Mouse (Mus musculus) midbrain, embryonic 16.5 days (tissue): Measurements from ENCODE around the gene Srprb. TPM values are rescaled to one million over a fixed set of nuclear protein-coding genes. Genes with fewer than 3 reads are reported as not detected.

Experiments used
- ATAC-seq: fragments of 200-750 bp; cut with Nextera tagmentation; 2 replicates; pipeline ENCODE4 v1.8.0; 2017; ENCODE audit warnings: moderate TSS enrichment
- H3K27ac ChIP-seq: fragments of 300-500 bp; sonication (generic); 2 replicates; pipeline ENCODE4 v1.5.1; 2014; ENCODE audit warnings: mild to moderate bottlenecking, low read length, mixed read lengths
- H3K27me3 ChIP-seq: fragments of 300-500 bp; sonication (generic); 2 replicates; pipeline ENCODE4 v1.6.1; 2014; ENCODE audit warnings: low read depth, low read length, mixed read lengths; ENCODE audit not compliant: control insufficient read depth, insufficient read depth
- H3K36me3 ChIP-seq: fragments of 300-500 bp; sonication (generic); 2 replicates; pipeline ENCODE4 v1.6.1; 2014; ENCODE audit warnings: mild to moderate bottlenecking, low read length, moderate library complexity, mixed read lengths; ENCODE audit not compliant: control insufficient read depth, insufficient read depth
- H3K4me1 ChIP-seq: fragments of 300-500 bp; sonication (generic); 2 replicates; pipeline ENCODE4 v1.6.1; 2014; ENCODE audit warnings: mild to moderate bottlenecking, low read length, mixed read lengths; ENCODE audit not compliant: control insufficient read depth, insufficient read depth
- H3K4me2 ChIP-seq: fragments of 300-500 bp; sonication (generic); 2 replicates; pipeline ENCODE4 v1.6.1; 2014; ENCODE audit warnings: mild to moderate bottlenecking, low read length, mixed read lengths
- H3K4me3 ChIP-seq: fragments of 300-500 bp; sonication (generic); 2 replicates; pipeline ENCODE4 v1.5.1; 2014; ENCODE audit warnings: low read depth, mild to moderate bottlenecking, low read length, moderate library complexity, mixed read lengths
- H3K9ac ChIP-seq: fragments of 300-500 bp; sonication (generic); 2 replicates; pipeline ENCODE4 v1.6.1; 2014; ENCODE audit warnings: low read depth, low read length, mixed read lengths
- H3K9me3 ChIP-seq: fragments of 300-500 bp; sonication (generic); replicated peaks from 2 replicates; pipeline ENCODE4 v1.6.1; 2014; ENCODE audit warnings: mild to moderate bottlenecking, low read length, mixed read lengths; ENCODE audit not compliant: control insufficient read depth, poor library complexity, severe bottlenecking
- WGBS: fragments of 180-500 bp; shearing (Covaris S2); extraction: QIAGEN DNeasy Blood & Tissue Kit; methylation state at CpG from one replicate; pipeline ENCODE4 v1.1.7; 2014; 5-methylcytosine and 5-hydroxymethylcytosine counted together
- polyA plus RNA-seq: library from polyadenylated mRNA; unstranded; fragments of >200 nt; fragmentation: Nextera tagmentation; extraction: Ambion mirVana; gene quantifications from 2 replicates; pipeline ENCODE4 v1.2.1, GENCODE M21; 2015

Gene Srprb
- polyA plus RNA-seq, 1 experiment from 2014 or later: 60.7 TPM

GRCm38 (mm10) chr9:103232232-103233005 is 30.5 kb upstream of the Srprb start:
- peaks cover 3% of the 10 kb centered on the region; the same call in 1 of the 2 replicates for H3K4me1 ChIP-seq
- H3K27me3 ChIP-seq: no peaks in the 10 kb centered on the region
- no peak for ATAC-seq
- H3K9me3 ChIP-seq: no peaks in the 10 kb centered on the region
- H3K9ac ChIP-seq: no peak overlapping the region
- no peaks in the 10 kb centered on the region for H3K36me3 ChIP-seq
- no peak overlapping the region for H3K27ac ChIP-seq
- H3K4me3 ChIP-seq: no peak overlapping the region
- 86% methylated on average over 7 of the region's 7 CpGs for WGBS
- H3K4me2 ChIP-seq: no peak overlapping the region

- peak within 1 kb of the TSS; percentile 12; the same call in 1 of the 2 replicates for H3K4me3 ChIP-seq
- H3K9me3 ChIP-seq: no peaks in the 10 kb centered on the region
- H3K9ac ChIP-seq: peak within 1 kb of the TSS; percentile 30; the same call in 1 of the 2 replicates
- no peaks in the 10 kb centered on the region for H3K36me3 ChIP-seq
- ATAC-seq: peak; percentile 48
- H3K27ac ChIP-seq: peak within 1 kb of the TSS; percentile 28
- H3K27me3 ChIP-seq: no peaks in the 10 kb centered on the region
- H3K4me1 ChIP-seq: peaks cover 3% of the 10 kb centered on the region; the same call in 1 of the 2 replicates
- H3K4me2 ChIP-seq: peak within 1 kb of the TSS; percentile 35
- WGBS: 55% methylated on average over 29 of the region's 29 CpGs
These were observed 28.4 kb upstream of the Srprb start, which contains the start of the genes Gm20425 and Trf for GRCm38 (mm10) chr9:103230151-103230951. Gene Gm20425, minus strand, starts transcription at chr9:103230307. Gene Trf, minus strand, starts transcription at chr9:103230444.

- ATAC-seq: no peak
- Histone ChIP-seq H3K9ac (no peak overlapping the region), H3K36me3 (no peaks in the 10 kb centered on the region), H3K4me2 (no peak overlapping the region), H3K27ac (no peak overlapping the region), H3K4me3 (no peak overlapping the region), H3K9me3 (no peaks in the 10 kb centered on the region), H3K4me1 (peaks cover 3% of the 10 kb centered on the region; the same call in 1 of the 2 replicates), H3K27me3 (no peaks in the 10 kb centered on the region)
- 87% methylated on average over 15 of the region's 15 CpGs for WGBS
These were observed 27.3 kb upstream of the Srprb start for GRCm38 (mm10) chr9:103229037-103229867.

GRCm38 (mm10) chr9:103228370-103229003 is 26.6 kb upstream of the Srprb start:
- no peaks in the 10 kb centered on the region for H3K27me3 ChIP-seq
- H3K9ac ChIP-seq: no peak overlapping the region
- peaks cover 3% of the 10 kb centered on the region; the same call in 1 of the 2 replicates for H3K4me1 ChIP-seq
- WGBS: 89% methylated on average over 13 of the region's 13 CpGs
- ATAC-seq: no peak
- H3K4me2 ChIP-seq: no peak overlapping the region
- no peak overlapping the region for H3K4me3 ChIP-seq
- H3K36me3 ChIP-seq: no peaks in the 10 kb centered on the region
- no peaks in the 10 kb centered on the region for H3K9me3 ChIP-seq
- no peak overlapping the region for H3K27ac ChIP-seq

DNA sequence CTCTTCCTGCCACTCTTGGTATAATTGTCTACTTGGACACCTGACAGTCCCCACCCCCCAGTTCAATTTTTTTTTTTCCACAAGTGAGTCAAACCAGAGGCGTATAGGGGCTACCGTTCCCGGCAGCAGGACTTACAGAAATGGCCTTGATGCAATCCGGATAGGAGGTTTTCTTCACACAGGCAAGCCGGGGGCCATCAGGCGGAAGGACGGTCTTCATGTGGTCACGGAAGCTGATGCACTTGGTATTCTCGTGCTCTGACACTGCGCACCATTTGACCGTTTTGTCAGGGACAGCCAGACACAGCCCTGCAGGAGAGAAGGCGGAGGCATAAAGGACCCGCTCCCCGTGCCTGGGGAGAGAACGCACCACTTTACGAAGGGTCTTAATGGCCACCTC is 25.8 kb upstream of the Srprb start:
- Histone ChIP-seq H3K36me3 (no peaks in the 10 kb centered on the region), H3K27me3 (no peaks in the 10 kb centered on the region), H3K4me1 (peaks cover 3% of the 10 kb centered on the region; the same call in 1 of the 2 replicates), H3K9me3 (no peaks in the 10 kb centered on the region), H3K4me3 (no peak overlapping the region), H3K27ac (no peak overlapping the region), H3K9ac (no peak overlapping the region), H3K4me2 (no peak overlapping the region)
- WGBS: 90% methylated on average over 16 of the region's 16 CpGs
- no peak for ATAC-seq

DNA sequence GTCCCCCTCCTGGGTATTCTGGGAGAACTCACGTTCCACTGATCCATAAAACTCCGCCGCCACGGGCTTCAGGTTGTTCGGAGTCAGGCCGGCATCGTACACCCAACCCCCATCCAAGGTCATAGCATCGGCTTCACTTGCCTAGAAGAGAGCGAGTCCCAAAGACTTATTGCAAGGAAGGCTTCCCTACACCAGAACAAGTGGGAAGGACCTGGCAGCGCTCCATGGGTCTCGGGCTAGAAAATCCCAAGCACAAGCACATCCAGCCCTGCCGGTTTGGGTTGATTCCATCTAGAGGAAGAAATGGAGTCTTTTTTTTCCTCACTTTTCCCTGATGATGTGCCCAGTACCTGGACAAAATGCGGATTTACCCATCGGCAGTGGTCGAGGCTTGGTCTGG is 24.9 kb upstream of the Srprb start:
- no peaks in the 10 kb centered on the region for H3K27me3 ChIP-seq
- no peaks in the 10 kb centered on the region for H3K36me3 ChIP-seq
- H3K9me3 ChIP-seq: no peaks in the 10 kb centered on the region
- no peak for ATAC-seq
- no peak overlapping the region for H3K4me2 ChIP-seq
- H3K4me3 ChIP-seq: no peak overlapping the region
- no peak overlapping the region for H3K9ac ChIP-seq
- no peak overlapping the region for H3K27ac ChIP-seq
- WGBS: 93% methylated on average over 15 of the region's 15 CpGs
- peaks cover 3% of the 10 kb centered on the region; the same call in 1 of the 2 replicates for H3K4me1 ChIP-seq

GRCm38 (mm10) chr9:103225464-103225863 is 23.5 kb upstream of the Srprb start:
- Histone ChIP-seq H3K9ac (no peak overlapping the region), H3K4me2 (no peak overlapping the region), H3K27ac (no peak overlapping the region), H3K36me3 (no peaks in the 10 kb centered on the region), H3K27me3 (no peaks in the 10 kb centered on the region), H3K4me3 (no peak overlapping the region), H3K9me3 (no peaks in the 10 kb centered on the region), H3K4me1 (peaks cover 2% of the 10 kb centered on the region; the same call in 1 of the 2 replicates)
- ATAC-seq: no peak
- WGBS: 77% methylated on average over 3 of the region's 3 CpGs

- H3K9ac ChIP-seq: no peak overlapping the region
- ATAC-seq: no peak
- H3K27me3 ChIP-seq: no peaks in the 10 kb centered on the region
- no peak overlapping the region for H3K4me3 ChIP-seq
- H3K36me3 ChIP-seq: no peaks in the 10 kb centered on the region
- no peaks in the 10 kb centered on the region for H3K4me1 ChIP-seq
- 95% methylated on average over 7 of the region's 7 CpGs for WGBS
- H3K9me3 ChIP-seq: no peaks in the 10 kb centered on the region
- H3K4me2 ChIP-seq: no peak overlapping the region
- no peak overlapping the region for H3K27ac ChIP-seq
These were observed 22.8 kb upstream of the Srprb start for GRCm38 (mm10) chr9:103224721-103225120.
